Mouse (Mus musculus) C3H10T1/2 (cell line): ENCODE measurements around the gene Guf1. TPM values are rescaled to one million over a fixed set of nuclear protein-coding genes. Genes with fewer than 3 reads are reported as not detected.

ENCODE experiments used
- polyA plus RNA-seq, 2 experiments: library from polyadenylated mRNA; unstranded; fragments of >200 nt; fragmentation: generic; extraction: Trizol; gene quantifications; one replicate each; pipeline ENCODE4 v1.2.1; 2012; ENCODE audit warnings: missing spikeins in 2 of 2

Guf1 gene
- polyA plus RNA-seq, result 1 to 10 TPM in 1 of 2 experiments, under 1 TPM in 1; 0.43 to 5.9 TPM

DNA sequence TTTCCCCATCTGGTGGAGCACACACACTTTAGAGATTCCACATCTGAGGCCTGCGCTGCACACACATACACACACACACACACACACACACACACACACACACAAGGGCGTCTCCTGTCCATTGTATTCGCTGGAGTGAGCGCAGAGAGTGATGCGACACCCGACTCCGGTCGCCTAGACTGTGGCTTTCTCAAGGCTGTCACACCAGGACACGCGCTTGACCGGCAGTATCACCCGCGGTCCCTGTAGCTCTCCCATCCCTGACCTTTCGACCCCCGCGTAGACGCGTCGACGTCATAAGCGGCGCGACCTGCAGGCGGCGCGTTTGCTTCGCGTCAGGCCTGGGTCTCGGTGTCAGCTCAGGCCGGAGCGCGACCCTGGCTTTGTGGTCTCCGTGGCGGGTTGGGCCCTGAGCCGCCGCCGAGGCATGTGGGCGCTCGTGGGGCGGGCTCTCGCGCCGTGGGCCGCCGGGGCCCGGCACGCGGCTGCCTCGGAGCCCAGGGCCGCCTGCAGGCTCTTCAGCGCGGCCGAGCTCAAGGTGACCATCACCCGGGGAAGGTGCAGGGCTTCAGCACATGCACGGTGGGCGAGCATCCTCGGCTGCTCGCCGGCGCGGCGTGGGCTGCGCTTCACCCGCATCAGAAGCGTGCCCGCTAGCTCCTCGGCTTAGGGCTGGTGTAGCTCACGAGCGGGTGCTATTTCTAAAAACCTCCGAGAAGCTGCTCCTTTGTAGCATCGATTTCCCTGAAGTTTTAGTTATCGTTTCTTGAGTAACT, at the start of gene Guf1:
Guf1 (plus strand) TSS at position 296 of the 776 bp plus-strand sequence.

DNA sequence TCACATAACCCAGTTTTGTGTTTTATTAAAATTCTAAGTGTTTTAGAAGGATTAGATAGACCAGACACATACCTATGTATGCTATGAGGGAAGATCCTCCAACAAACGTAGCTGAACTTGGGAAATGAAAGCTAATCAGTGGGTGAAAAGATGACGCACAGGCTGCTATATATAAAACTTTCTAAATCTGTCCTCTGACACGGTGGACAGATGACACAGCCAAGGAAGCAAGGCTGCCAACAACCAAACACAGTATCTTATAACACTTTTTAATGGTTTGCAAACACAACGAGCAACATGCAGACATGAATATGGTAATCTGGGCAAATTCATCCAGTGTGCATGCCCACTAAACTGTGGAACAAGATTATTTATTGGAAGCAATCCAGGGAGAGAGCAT, 14.2 kb upstream of the Guf1 start, which contains the start of gene Yipf7:
Yipf7 (minus strand) TSS at position 160 of the 400 bp plus-strand sequence.

DNA sequence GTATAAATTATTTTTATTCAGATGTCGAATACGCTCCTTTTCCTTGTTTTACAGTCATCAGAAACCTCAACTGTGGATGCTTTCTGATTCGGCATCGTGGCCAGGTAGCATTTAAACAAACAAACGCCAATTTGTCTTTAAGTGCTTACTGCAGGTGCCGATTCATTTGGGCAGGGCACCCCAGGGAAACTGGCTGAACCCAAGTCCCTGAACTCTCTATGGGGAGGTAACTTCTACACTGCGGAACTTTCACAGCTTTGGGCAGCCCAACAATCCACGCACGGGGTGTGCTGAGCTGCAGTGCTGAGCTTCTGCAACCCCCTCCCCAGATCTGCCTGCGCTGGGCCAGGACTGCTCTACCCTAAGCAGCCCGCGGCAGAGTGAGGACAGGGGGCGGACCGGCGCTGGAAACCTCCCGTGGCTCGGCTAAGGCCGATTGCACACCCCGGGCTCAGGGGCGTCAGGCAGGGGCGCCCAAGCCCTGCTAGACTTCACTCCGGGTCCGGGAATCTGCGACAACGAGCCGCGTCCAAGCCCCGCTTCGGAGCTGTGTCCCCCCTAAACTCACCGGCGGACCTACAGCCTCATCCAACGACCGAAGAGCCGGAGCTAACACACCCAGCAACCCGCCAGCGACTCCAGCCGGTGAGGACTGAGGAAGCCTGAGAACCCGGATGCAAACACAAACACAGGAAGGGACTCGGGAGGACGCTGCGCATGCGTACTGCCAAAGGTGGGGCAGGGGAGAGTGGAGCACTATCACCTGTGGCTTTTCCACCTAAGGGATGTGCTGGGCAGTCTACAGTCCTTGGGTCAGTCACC, 35.1 kb downstream of the Guf1 start, which contains the start of gene Gnpda2:
Gnpda2 (minus strand) TSS at position 701 of the 822 bp plus-strand sequence.

Other genes starting within 250 kb of the Guf1 start
- gene Kctd8, start 215.2 kb upstream of the Guf1 start, polyA plus RNA-seq, result not detected
- gene Yipf7, start 14.3 kb upstream of the Guf1 start, polyA plus RNA-seq, result not detected
- 1 to 10 TPM in 1 of 2 experiments, under 1 TPM in 1; 0.28 to 6.7 TPM for gene Gnpda2, start 35.4 kb downstream of the Guf1 start, polyA plus RNA-seq